Mouse (Mus musculus): ENCODE data around the gene Gprc5a.

Gprc5a gene

DNA sequence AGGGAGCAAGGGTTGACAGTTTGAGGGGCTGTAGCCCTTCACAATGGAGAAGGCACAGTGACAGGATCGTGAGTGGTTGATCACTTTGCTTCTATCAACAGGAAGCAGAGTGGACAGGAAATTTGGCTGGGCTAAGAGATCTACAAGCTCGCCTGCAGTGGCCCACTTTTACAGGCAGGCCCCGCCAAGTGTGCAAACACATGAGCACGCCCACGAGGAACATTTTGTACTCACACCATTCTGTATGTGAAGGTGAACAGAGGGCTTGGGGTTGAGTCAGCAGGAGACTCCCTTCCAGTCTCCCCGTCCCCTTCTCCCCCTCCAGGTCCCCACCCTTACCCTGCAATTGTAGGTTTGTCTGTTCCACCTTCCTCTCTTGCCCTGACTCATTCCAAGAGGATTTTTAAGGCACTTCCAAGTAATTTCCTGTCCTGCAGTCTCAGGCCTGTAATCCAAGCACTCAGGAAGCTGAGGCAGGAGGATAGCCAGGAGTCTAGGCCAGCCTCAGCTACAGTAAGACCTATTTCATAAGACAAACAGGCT, 9.0 kb downstream of the Gprc5a start:
- no peak for DNase-seq (ENCODE audit: low spot score in 2 of 2)

GRCm38 (mm10) chr6:135076202-135076601, 10.8 kb downstream of the Gprc5a start:
- DNase-seq (ENCODE audit: low spot score in 2 of 2): no peak

DNA sequence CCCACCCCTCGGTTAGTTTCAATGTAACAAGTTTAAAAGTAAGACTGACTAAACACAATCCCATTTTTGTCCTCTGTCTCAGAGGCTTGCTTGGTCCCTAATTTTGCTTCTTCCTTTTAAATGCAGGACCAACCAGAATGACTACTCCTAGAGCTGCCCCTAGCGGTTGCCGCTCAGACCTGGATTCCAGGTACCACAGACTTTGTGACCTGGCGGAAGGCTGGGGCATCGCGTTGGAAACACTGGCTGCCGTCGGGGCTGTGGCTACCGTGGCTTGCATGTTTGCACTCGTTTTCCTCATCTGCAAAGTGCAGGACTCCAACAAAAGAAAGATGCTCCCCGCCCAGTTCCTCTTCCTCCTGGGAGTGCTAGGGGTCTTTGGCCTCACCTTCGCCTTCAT, 13.0 kb downstream of the Gprc5a start:
- DNase-seq (ENCODE audit: low spot score in 2 of 2): no peak

GRCm38 (mm10) chr6:135083991-135084502, 18.6 kb downstream of the Gprc5a start:
- no peak for DNase-seq (ENCODE audit: low spot score in 2 of 2)

DNA sequence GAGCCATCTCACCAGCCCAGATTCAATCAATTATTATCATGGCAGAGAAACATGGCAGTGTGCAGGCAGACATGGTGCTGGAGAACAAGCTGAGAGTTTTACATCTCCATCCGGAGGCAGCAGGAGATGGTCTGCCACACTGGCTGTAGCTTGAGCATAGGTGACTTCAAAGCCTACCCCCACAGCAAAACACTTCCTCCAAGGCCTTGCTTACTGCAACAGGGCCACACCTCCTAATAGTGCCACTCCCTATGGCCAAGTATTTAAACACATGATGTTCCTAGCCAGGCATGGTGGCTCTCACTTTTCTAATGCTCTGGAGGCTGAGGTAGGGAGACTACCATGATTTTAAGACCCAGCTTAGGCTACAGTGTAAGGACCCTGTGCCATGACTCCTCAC, 20.3 kb downstream of the Gprc5a start:
- no peak for DNase-seq (ENCODE audit: low spot score in 2 of 2)

DNA sequence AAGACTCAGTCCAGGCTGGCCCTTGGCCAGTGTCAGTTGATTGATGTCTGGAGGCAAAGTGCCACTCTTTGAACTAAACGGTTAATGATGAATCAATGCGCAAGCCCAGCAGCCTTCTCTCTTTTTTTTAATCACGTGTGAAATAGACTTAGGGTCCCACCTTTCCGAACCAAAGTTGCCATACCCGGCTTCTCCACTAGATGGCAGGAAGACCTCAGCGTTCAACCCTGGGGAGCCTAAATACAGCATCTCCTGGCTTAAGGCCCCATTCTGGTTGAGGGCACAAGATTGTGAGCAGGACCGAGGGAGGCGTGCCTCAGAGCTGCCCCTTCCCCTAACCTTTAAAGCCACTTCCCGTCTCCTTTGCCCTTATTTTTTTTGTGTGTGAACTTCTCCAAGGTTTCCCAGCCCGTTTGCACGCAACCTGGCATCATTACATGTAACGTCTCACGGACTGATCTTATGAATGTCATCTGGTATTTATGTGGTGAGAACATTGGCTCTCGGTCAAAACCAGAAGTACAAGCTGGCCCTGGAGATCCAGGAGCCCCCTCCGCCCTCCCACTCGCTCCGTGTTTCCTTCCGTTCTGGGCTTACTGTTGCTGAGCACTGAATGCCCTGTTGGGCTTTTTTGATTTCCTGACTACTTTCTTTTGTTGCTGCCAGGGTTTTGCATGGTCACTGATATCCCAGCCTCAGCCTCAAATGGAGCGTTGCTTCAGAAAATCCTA, 22.4 kb downstream of the Gprc5a start:
- peak; percentile 88 to 89 for DNase-seq (ENCODE audit: low spot score in 2 of 2)

DNA sequence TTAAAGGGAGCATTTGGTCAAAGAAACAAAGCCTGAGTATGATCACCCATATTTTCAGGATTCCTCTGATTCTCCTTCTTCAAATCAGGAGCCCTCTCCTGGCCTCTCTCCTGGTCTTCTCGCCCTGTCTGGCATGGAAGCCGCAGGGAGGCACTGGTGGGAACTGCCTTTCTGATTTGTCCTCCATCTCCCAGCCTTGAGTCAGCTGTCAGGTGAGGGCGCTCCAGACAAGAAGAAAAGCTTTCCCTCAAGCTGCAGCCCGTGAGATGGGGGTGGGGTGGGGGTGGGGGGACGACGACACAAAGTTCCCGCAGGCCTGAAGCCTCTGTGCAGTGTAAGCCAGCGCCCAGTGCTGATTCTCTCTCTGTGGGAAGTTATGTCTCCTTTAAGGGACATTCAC, 24.3 kb downstream of the Gprc5a start:
- peak; percentile 24 to 48 for DNase-seq (ENCODE audit: low spot score in 2 of 2)

DNA sequence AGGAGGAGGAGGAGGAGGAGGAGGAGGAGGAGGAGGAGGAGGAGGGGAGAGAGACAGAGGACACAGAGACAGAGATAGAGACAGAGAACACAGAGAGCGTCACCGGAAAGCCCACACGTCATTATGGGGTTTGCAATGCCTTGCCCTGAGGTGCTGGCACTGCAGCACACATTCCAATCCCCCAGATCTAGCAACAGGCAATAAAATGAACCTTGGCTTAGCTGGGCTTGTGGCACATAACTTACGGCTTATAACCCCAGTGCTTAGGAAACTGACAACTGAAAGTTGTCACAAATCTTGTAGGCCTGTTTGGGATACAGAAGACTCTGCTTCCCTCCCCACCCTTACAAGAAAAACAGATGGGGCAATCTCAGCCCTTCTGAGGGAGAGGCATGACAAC, 25.2 kb downstream of the Gprc5a start:
- DNase-seq (ENCODE audit: low spot score in 2 of 2): no peak

DNA sequence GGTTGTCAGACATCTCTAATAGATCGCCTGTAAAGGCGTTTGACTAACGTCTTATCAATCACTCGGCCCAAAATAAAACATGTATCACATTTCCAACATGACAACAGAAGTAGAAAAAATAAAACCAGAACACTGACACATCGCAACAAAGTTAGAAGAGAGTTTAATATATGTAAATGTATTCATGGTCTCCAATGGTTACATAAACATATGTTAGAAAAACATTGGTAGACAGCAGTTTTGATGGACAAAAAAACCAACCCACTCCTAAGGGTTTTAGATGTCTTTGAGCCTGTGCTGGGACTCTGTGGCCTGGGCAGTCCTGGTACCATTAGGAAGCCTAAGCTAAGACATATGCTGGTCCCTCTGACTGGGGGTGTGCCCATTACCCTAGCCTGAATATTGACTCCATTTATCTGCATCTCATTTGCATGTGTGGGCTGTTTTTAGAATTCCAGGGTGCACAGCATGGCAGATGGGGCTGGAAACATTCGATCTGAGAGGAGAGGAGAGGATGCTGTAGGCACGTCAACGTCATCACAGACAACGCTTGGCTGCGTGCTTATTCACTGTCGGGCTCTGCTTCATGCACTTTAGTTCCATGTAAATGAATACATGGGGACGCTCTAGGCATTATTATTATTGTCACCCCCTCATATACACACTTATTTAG, 27.5 kb downstream of the Gprc5a start:
- peak; percentile 49 to 78 for DNase-seq (ENCODE audit: low spot score in 2 of 2)

DNA sequence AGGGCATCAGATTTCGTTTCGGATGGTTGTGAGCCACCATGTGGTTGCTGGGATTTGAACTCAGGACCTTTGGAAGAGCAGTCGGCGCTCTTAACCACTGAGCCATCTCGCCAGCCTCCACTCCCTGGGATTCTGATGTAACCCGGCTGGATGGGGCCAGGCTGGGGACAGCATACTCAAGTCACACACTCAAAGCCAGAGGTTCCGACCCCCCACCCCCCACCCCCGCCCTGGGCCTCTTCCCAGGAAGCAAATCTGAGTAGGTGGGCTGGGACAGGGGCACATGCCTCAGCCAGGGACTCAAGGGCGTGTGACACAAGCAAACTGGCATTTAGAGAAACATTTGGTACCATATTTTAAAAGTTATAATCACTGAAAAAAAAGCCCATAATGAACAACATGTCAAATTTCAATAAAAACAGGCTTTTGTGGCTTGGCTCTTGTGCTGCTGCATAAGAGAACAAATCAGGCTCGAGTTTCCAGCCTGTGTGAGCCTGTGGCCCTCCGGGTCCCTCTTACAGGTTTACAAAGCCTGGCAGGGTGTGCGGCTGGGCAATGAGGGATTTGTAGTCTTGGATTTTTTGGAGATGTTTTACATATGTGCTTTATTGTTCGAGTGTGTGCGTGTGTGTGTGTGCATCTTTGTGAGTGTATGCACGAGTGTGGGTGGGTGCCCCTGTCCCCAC, 35.5 kb downstream of the Gprc5a start:
- DNase-seq (ENCODE audit: low spot score in 2 of 2): no peak

GRCm38 (mm10) chr6:135102736-135103303, 37.4 kb downstream of the Gprc5a start:
- DNase-seq (ENCODE audit: low spot score in 2 of 2): no peak

DNA sequence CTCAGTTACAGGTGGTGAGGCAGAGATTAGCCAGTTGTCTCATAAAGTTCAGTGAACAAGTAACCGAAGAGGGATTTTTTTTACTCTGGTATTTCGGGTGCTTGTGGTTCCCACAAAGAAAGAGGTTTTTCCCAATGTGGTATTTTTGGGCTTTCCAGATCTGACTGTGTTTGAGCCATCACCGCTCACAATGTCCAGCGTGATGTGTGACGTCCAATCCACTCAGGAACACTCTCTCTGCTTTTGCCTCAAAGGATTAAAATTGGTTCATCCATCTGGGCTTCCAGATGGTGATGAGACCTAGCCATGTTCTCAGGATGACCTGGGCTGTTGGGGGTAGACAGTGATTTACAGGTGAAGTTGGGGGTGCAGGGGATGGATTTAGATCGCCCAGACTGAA, 41.6 kb downstream of the Gprc5a start:
- no peak for DNase-seq (ENCODE audit: low spot score in 2 of 2)

DNA sequence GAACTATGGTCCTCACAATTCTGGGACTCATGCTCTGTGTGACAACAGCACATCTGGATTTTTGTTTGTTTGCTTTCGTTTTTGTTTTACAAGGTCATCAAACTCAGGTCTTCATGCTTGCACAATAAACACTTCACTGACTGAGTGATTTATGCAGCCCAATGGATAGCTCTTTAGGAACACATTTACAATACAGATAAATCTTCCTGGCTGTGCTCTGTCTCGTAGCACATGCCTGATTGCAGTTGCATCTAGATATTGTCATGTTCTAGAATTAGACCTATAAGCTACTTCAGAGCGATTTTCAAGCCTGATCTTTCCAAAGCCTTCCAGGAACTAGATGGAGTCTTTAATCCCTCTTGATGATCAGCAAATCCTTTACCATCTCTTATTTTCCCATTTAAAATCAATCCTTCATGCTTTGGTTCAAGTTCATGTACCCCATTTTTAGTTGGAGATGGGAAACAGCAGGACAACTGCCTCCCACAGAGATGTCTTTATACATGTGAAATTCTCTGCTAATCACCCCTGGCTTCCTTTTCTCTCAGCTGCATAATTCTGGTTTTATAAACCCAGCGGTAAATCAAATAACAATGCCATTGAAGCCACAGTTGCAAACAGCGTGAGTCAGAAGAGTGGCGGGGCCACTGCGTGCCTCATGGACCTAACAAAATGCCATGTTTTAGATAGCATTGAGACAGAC, 47.1 kb downstream of the Gprc5a start:
- no peak for DNase-seq (ENCODE audit: low spot score in 2 of 2)

- no peak for DNase-seq (ENCODE audit: low spot score in 2 of 2)
Measured at GRCm38 (mm10) chr6:135113114-135113436, 47.6 kb downstream of the Gprc5a start.

DNA sequence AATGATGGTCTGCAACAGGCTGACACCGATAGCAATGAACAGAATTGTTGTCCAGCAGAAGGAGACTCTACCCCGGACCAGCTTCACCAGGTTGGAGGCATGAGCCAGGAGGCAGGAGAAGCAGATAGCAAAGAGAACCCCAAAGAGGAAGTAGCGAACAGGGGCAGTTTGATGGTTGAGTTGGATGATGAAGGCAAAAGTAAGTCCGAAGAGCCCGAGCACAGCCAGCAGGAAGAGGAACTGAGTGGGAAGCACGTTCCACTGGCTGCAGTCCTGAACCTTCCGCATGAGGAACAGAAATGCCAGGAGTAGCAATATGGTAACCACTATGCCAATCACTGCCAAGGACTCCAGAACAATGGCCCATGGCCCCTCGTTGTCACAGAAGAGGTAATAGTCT, 51.0 kb downstream of the Gprc5a start:
- DNase-seq (ENCODE audit: low spot score in 2 of 2): no peak

- DNase-seq (ENCODE audit: low spot score in 2 of 2): no peak
Measured at GRCm38 (mm10) chr6:135118183-135118582, 52.7 kb downstream of the Gprc5a start, which contains the start of gene Gprc5d. Gprc5d (minus strand) TSS chr6:135118283.

DNA sequence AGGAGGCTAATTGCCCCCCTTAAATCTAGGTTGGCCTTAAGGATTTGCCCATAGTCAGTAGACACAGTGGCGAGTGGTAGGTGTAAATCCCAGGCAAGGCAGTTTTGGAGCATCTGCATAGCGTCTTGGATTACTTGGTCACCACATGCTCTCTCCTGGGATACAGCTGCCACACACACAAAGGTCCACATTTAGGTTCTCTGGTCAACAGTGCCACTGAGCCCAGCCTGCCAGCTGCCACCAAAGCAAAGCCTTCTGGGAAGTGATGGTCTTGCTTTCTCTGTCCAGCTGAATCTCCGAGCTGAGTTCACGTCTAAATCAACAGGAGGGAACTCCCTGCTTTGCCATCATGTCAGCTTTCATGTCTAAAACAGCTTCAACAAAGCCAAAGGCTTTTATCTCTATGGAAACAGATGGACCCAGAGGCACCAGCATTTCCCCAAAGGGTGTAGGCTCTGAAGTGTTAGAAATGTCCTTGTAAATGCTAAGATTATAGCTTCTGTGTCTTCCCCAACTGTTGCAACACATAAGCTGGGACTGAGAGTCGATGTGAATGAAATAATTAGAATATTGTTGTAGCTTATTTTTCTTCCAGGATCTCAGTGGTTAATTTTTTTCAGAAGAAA, 59.4 kb downstream of the Gprc5a start:
- no peak for DNase-seq (ENCODE audit: low spot score in 2 of 2)

DNA sequence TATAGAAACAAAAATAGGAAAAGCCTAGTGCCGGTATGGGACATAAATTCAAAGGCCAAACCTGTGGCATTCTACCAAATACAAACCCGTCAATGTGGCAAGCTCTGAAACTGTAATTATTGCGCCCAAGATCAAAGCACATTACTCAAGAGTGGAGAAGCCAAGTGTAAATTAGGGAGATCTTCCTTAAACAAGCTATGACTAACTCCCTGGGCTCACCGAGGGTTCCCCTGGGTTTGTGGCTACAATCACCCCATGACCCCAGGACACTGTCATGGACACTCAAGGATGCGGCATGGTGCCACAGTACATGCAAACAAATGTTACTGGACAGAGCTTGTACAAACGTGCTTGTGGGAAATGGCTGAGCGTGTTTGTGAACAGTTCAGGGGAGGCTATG, 67.6 kb downstream of the Gprc5a start:
- DNase-seq (ENCODE audit: low spot score in 2 of 2): no peak

DNA sequence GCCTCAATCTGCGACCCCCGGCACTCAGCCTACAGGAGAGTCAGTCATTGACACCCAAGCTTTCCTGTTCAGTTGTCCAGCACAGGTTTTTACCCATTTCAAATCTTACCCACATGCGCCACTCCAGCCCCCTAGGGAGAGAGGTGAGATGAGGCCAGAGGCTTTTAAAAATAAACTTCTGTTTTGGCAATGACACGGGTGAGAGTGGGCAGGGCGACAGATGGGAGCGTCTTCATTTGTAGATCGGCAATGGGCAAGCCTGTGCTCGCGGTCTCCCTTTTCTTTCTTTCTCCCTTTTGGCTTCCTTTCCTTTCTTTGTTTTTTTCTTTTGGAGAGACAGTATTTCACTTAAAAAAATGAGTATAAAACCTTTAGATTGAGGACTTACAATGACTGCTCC, 68.0 kb downstream of the Gprc5a start:
- peak; percentile 46 to 63 for DNase-seq (ENCODE audit: low spot score in 2 of 2)
